Mouse (Mus musculus) adrenal gland, postnatal 14 days (tissue): ENCODE measurements at regions not wholly inside any gene's neighbourhood (a gene's known extent, or its start where the extent isn't known, plus 50 kb on each side); places are given as distances from the start of the nearest gene placed in this dataset.

Source experiments
- DNase-seq: peaks from one replicate; pipeline ENCODE4 v3.0.0; 2021; ENCODE audit warnings: mixed read lengths

- DNase-seq = peak; percentile 13
These were observed 103.3 kb downstream of the Prox1 start for GRCm38 (mm10) chr1:190067181-190067580.

- peak; percentile 50 for DNase-seq
These were observed 104.1 kb downstream of the Prox1 start for GRCm38 (mm10) chr1:190066426-190066825.

GRCm38 (mm10) chr1:190061560-190062295 is 108.8 kb downstream of the Prox1 start:
- peak; percentile 43 for DNase-seq

- no peak for DNase-seq
These were observed 111.5 kb downstream of the Prox1 start for GRCm38 (mm10) chr1:190059025-190059424.

- peak; percentile 58 for DNase-seq
These were observed 113.6 kb downstream of the Prox1 start for GRCm38 (mm10) chr1:190056931-190057330.

GRCm38 (mm10) chr1:190051903-190052302 is 118.6 kb downstream of the Prox1 start:
- peak; percentile 26 for DNase-seq

GRCm38 (mm10) chr1:190048521-190049170 is 121.9 kb downstream of the Prox1 start:
- peak; percentile 31 for DNase-seq

GRCm38 (mm10) chr1:190047201-190047600 is 123.3 kb downstream of the Prox1 start:
- DNase-seq = peak; percentile 71

- DNase-seq = peak; percentile 60
These were observed 123.6 kb upstream of the Smyd2 start for GRCm38 (mm10) chr1:190045797-190046196.

GRCm38 (mm10) chr1:190044036-190044435 is 121.9 kb upstream of the Smyd2 start:
- DNase-seq = no peak

GRCm38 (mm10) chr1:190043156-190043555 is 121.0 kb upstream of the Smyd2 start:
- DNase-seq = no peak

GRCm38 (mm10) chr1:190042197-190042596 is 120.0 kb upstream of the Smyd2 start:
- no peak for DNase-seq

GRCm38 (mm10) chr1:190041096-190041706 is 119.0 kb upstream of the Smyd2 start:
- DNase-seq = peak; percentile 36

GRCm38 (mm10) chr1:190038046-190038445 is 115.9 kb upstream of the Smyd2 start:
- DNase-seq = no peak

- DNase-seq = no peak
These were observed 114.6 kb upstream of the Smyd2 start for GRCm38 (mm10) chr1:190036726-190037125.

GRCm38 (mm10) chr1:190035935-190036334 is 113.8 kb upstream of the Smyd2 start:
- no peak for DNase-seq

GRCm38 (mm10) chr1:190034091-190034490 is 111.9 kb upstream of the Smyd2 start:
- DNase-seq = no peak

GRCm38 (mm10) chr1:190027536-190027935 is 105.4 kb upstream of the Smyd2 start:
- DNase-seq = no peak

- no peak for DNase-seq
These were observed 87.3 kb upstream of the Smyd2 start for GRCm38 (mm10) chr1:190009466-190009865.

GRCm38 (mm10) chr1:190007271-190007670 is 85.1 kb upstream of the Smyd2 start:
- DNase-seq = no peak

GRCm38 (mm10) chr1:190001084-190001483 is 78.9 kb upstream of the Smyd2 start:
- no peak for DNase-seq

- DNase-seq = no peak
These were observed 71.5 kb upstream of the Smyd2 start for GRCm38 (mm10) chr1:189993706-189994105.

GRCm38 (mm10) chr1:189993221-189993620 is 71.1 kb upstream of the Smyd2 start:
- no peak for DNase-seq
